Mouse (Mus musculus) kidney, adult 2 months (tissue): ENCODE measurements at regions not wholly inside any gene's neighbourhood (a gene's known extent, or its start where the extent isn't known, plus 50 kb on each side); places are given as distances from the start of the nearest gene placed in this dataset.

Experiments used
- CTCF ChIP-seq: fragments of 200-500 bp; conservative IDR thresholded peaks from 2 replicates; pipeline ENCODE4 v1.5.1; 2011; ENCODE audit warnings: low read depth, mild to moderate bottlenecking, control low read depth, low read length, moderate library complexity, mixed read lengths; ENCODE audit not compliant: insufficient read depth, insufficient read length
- POLR2A ChIP-seq: fragments of 200-500 bp; IDR thresholded peaks from one replicate; pipeline ENCODE4 v1.6.1; 2011; ENCODE audit warnings: low read depth, low read length, control low read depth

GRCm38 (mm10) chr11:112593821-112594220, 188.2 kb upstream of the Sox9 start:
- TF ChIP-seq POLR2A (no peak), CTCF (no peak)
